Mouse (Mus musculus): ENCODE data around the gene Tesmin. TPM values are rescaled to one million over a fixed set of nuclear protein-coding genes. Genes with fewer than 3 reads are reported as not detected.

Gene Tesmin
- total and polyA plus RNA-seq, 3 experiments = 0.08 to 0.19 (median 0.17) TPM

GRCm38 (mm10) chr19:3363510-3363909 lies 25.1 kb upstream of the Tesmin start:
- Histone ChIP-seq H3K27ac (ENCODE audit: insufficient read depth, low read depth) (no peak overlapping the region), H3K9me3 (replicated peaks; ENCODE audit: low read length) (no peaks in the 10 kb centered on the region), H3K79me2 (replicated peaks; ENCODE audit: control insufficient read depth, extremely low read depth, insufficient read depth, poor library complexity, severe bottlenecking) (no peaks in the 10 kb centered on the region), H3K4me1 (ENCODE audit: control insufficient read depth in 1 of 2, insufficient read depth in 2 of 2) (peaks cover 3 to 10% of the 10 kb centered on the region in 2 experiments; a peak in 3 of 4 replicates), H3K4me2 (ENCODE audit: insufficient read depth, low read depth, poor library complexity, severe bottlenecking) (no peak overlapping the region), H3K27me3 (replicated peaks) (no peaks in the 10 kb centered on the region), H3K4me3 (replicated peaks in 1 of 3; ENCODE audit: low read depth in 2 of 3, low read length in 2 of 3, poor library complexity in 1 of 3) (no peak overlapping the region), H3K36me3 (replicated peaks in 1 of 2; ENCODE audit: control insufficient read depth in 1 of 2, insufficient read depth in 1 of 2, low read length in 1 of 2) (peaks cover 0 to 1% of the 10 kb centered on the region in 2 experiments), H3K9ac (ENCODE audit: insufficient read depth, low read depth) (no peak overlapping the region)
- TF ChIP-seq CHD1 (IDR thresholded peaks at IDR 0.05; ENCODE audit: low read depth, low read length) (no peak), JUN (IDR thresholded peaks at IDR 0.05; ENCODE audit: insufficient read depth, low read depth, low read length) (no peak), POLR2A (IDR thresholded peaks at IDR 0.05; ENCODE audit: low read depth, low read length) (no peak), RAD21 (IDR thresholded peaks at IDR 0.05; ENCODE audit: low read depth, low read length) (no peak), RCOR1 (conservative IDR thresholded peaks at IDR 0.05; ENCODE audit: low read depth, low read length) (no peak), PAX5 (IDR thresholded peaks at IDR 0.05; ENCODE audit: low read length) (no peak), CHD2 (IDR thresholded peaks at IDR 0.05; ENCODE audit: low read length) (no peak), BHLHE40 (IDR thresholded peaks at IDR 0.05; ENCODE audit: low read depth, low read length) (no peak), E2F4 (IDR thresholded peaks at IDR 0.05; ENCODE audit: insufficient replicate concordance, low read depth, low read length) (no peak), JUND (conservative IDR thresholded peaks at IDR 0.05; ENCODE audit: low read depth, low read length) (no peak), MAX (IDR thresholded peaks at IDR 0.05; ENCODE audit: low read length) (no peak), MAZ (IDR thresholded peaks at IDR 0.05; ENCODE audit: low read depth, low read length) (no peak), ZMIZ1 (IDR thresholded peaks at IDR 0.05; ENCODE audit: low read depth, low read length) (no peak), EP300 (IDR thresholded peaks at IDR 0.05; ENCODE audit: low read length) (no peak), ZC3H11A (IDR thresholded peaks at IDR 0.05; ENCODE audit: low read depth, low read length) (no peak), MXI1 (IDR thresholded peaks at IDR 0.05; ENCODE audit: low read depth, low read length) (no peak), MYC (IDR thresholded peaks at IDR 0.05; ENCODE audit: low read depth, low read length) (no peak), UBTF (IDR thresholded peaks at IDR 0.05; ENCODE audit: low read depth, low read length) (no peak), TCF12 (IDR thresholded peaks at IDR 0.05; ENCODE audit: low read depth, low read length) (no peak)
- in situ Hi-C loops (cut with MboI; ENCODE audit: low pct_ligation_motif_present, low pct_unique_long_range_greater_than_20kb, low sequenced_read_pairs) (no loop called here), dilution Hi-C loops (cut with MboI; ENCODE audit: extremely low pct_ligation_motif_present, extremely low pct_unique_long_range_greater_than_20kb, low sequenced_read_pairs) (no loop called here)
- DNase-seq (ENCODE audit: extremely low read depth) = no peak

DNA sequence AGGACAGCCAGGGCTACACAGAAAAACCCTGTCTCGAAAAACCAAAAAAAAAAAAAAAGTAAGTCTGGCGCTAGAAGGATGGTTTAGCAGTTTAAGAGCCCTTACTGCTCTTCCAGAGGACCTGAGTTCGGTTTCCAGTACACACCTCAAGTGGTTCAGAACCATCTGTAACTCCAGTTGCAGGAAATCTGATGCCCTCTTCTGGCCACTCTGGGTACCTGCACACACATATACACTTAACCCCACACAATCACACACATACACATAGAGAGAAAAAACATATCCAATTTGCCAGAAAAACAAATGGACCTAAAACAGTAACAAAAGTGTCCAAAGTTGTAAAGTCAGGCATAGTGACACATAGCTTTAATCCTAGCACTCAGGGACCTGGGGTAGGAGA lies 23.6 kb upstream of the Tesmin start:
- DNase-seq (ENCODE audit: extremely low read depth) = no peak
- H3K79me2 ChIP-seq (replicated peaks; ENCODE audit: control insufficient read depth, extremely low read depth, insufficient read depth, poor library complexity, severe bottlenecking) = no peaks in the 10 kb centered on the region
- no peak overlapping the region for H3K9ac ChIP-seq (ENCODE audit: insufficient read depth, low read depth)
- H3K36me3 ChIP-seq (replicated peaks in 1 of 2; ENCODE audit: control insufficient read depth in 1 of 2, insufficient read depth in 1 of 2, low read length in 1 of 2) = peaks cover 4 to 7% of the 10 kb centered on the region in 2 experiments
- TF ChIP-seq CTCF (conservative IDR thresholded peaks at IDR 0.05 in 1 of 2, IDR thresholded peaks at IDR 0.05 in 1 of 2; ENCODE audit: low read depth in 2 of 2, low read length in 2 of 2) (peak in 1 of 2 experiments; percentile 19; a peak in 1 of 4 replicates), ZNF384 (IDR thresholded peaks at IDR 0.05; ENCODE audit: low read depth, low read length) (no peak)
- dilution Hi-C loops (cut with MboI; ENCODE audit: extremely low pct_ligation_motif_present, extremely low pct_unique_long_range_greater_than_20kb, low sequenced_read_pairs) (no loop called here), in situ Hi-C loops (cut with MboI; ENCODE audit: low pct_ligation_motif_present, low pct_unique_long_range_greater_than_20kb, low sequenced_read_pairs) (no loop called here)
- no peak overlapping the region for H3K4me3 ChIP-seq (replicated peaks in 1 of 3; ENCODE audit: low read depth in 2 of 3, low read length in 2 of 3, poor library complexity in 1 of 3)
- H3K27ac ChIP-seq (ENCODE audit: insufficient read depth, low read depth) = no peak overlapping the region
- peaks cover 0 to 4% of the 10 kb centered on the region in 2 experiments; a peak in 2 of 4 replicates for H3K4me1 ChIP-seq (ENCODE audit: control insufficient read depth in 1 of 2, insufficient read depth in 2 of 2)
- no peaks in the 10 kb centered on the region for H3K27me3 ChIP-seq (replicated peaks)
- H3K9me3 ChIP-seq (replicated peaks; ENCODE audit: low read length) = no peaks in the 10 kb centered on the region
- no peak overlapping the region for H3K4me2 ChIP-seq (ENCODE audit: insufficient read depth, low read depth, poor library complexity, severe bottlenecking)
